ENCODE assay signal across 15 mouse cellular contexts in the genomic region with DNA sequence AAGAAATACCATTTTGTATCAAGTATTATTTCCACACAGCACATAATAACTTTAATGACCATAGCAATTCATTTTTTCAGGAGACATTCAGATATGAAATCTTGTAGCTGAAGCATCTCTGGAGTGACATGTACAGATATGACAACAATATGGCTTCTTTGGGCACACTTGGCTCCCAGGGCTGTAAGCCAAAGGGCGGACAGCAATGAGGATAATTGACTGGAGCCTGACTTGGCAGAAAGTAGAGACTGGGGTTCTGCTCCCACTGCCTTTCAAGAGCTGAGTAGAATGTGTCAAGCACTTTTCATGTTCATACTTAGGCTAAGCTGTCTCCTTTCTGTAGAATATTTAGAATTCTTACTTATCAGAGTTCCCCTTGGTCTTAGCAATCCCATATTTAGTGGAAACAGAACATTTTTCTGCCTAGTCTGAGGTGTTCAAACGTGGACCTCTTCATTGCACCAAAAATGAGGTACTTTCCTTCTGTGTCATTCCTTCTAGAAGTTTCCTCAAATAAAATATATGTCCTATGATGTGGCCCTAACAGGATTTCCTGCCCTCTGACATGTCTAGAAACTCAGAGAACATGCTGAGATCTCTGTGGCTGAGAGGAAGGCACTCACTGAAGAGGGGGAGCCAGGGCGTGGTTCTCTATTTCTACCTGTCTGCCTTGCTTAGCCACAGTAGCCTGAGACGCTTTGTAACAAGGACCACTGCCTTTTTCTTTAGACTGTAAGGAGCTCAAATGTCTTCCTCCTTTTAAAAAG.
DNase-seq lines count a peak whose midpoint lies in the region; ATAC-seq lines count a peak whose summit lies in the region.
"Had no signal": no experiment of that assay in that cellular context is flagged by ENCODE, and none has a peak within 500 bp of the region (broad histone marks: within the 10 kb centered on the region; RNA-seq: fewer than 3 reads in every experiment).

No protein-coding gene starts in this region.

- intact Hi-C loops in left cerebral cortex, postnatal 10 days (cut with DNase I) = no loop called here

- peak; percentile 38 for DNase-seq in cerebellum, adult 11 months
- no peak for DNase-seq in cerebellum, adult 8-10 months
- peak; percentile 55 to 66 for DNase-seq in cerebellum, postnatal 14 days
- peak; percentile 2 for DNase-seq in thymus, postnatal 0 days (ENCODE audit: low spot score)
- no peak for DNase-seq in urinary bladder, adult 2 months (ENCODE audit: low spot score)
- DNase-seq in adrenal gland, postnatal 14 days = no peak
- DNase-seq in left cerebral cortex, postnatal 10 days (ENCODE audit: extremely low spot score in 1 of 2, low spot score in 2 of 2) = no peak
- DNase-seq: gastrocnemius, postnatal 10 days; heart, adult 2 months; kidney, adult 18-20 months; kidney, postnatal 10 days; lung, postnatal 10 days; right cerebral cortex, postnatal 14 days had no signal

- peak; percentile 82 for ATAC-seq in activated CD4-positive, CD25-positive, alpha-beta regulatory T cell, adult 4 months
- ATAC-seq: midbrain, embryonic 15.5 days had no signal

Comparison
In these comparisons a context has a peak if more than half of its experiments do, and no peak if none do; other contexts are left out.
1. DNase-seq: peak in cerebellum, adult 11 months (single experiment), cerebellum, postnatal 14 days (2 of 2) and thymus, postnatal 0 days (single experiment); none in cerebellum, adult 8-10 months (single experiment), urinary bladder, adult 2 months (single experiment), adrenal gland, postnatal 14 days (single experiment) and left cerebral cortex, postnatal 10 days (0 of 2).